Mouse (Mus musculus): ENCODE measurements around the gene Igfals. TPM values are rescaled to one million over a fixed set of nuclear protein-coding genes. Genes with fewer than 3 reads are reported as not detected.

Gene Igfals
- polyA plus RNA-seq, 1 experiment from 2014 or later = 0.93 TPM

GRCm38 (mm10) chr17:24861785-24862184 is 4.0 kb upstream of the Igfals start:
- Histone ChIP-seq H3K27ac (ENCODE audit: low read depth) (no peak overlapping the region), H3K4me1 (ENCODE audit: insufficient read depth) (no peaks in the 10 kb centered on the region), H3K36me3 (ENCODE audit: insufficient read depth) (peaks cover 15% of the 10 kb centered on the region; the same call in 1 of the 2 replicates), H3K9ac (no peak overlapping the region), H3K4me2 (no peak overlapping the region), H3K9me3 (ENCODE audit: low read depth, low read length) (no peaks in the 10 kb centered on the region), H3K27me3 (ENCODE audit: insufficient read depth, low read length) (no peaks in the 10 kb centered on the region), H3K4me3 (ENCODE audit: low read depth, low read length) (no peak overlapping the region)
- WGBS = 94% methylated on average over 3 of the region's 3 CpGs
- ATAC-seq (ENCODE audit: insufficient read depth) (no peak), DNase-seq (no peak)
- TF ChIP-seq CTCF (IDR thresholded peaks at IDR 0.05; ENCODE audit: low read depth) = no peak

- 88% methylated on average over 10 of the region's 10 CpGs for WGBS
- Histone ChIP-seq H3K9ac (no peak overlapping the region), H3K4me1 (ENCODE audit: insufficient read depth) (no peaks in the 10 kb centered on the region), H3K27ac (ENCODE audit: low read depth) (no peak overlapping the region), H3K36me3 (ENCODE audit: insufficient read depth) (0 out of 2 replicates have a peak, but pooled peaks cover 3% of the 10 kb centered on the region), H3K4me3 (ENCODE audit: low read depth, low read length) (no peak overlapping the region), H3K4me2 (no peak overlapping the region), H3K9me3 (ENCODE audit: low read depth, low read length) (no peaks in the 10 kb centered on the region), H3K27me3 (ENCODE audit: insufficient read depth, low read length) (no peaks in the 10 kb centered on the region)
- DNase-seq (no peak), ATAC-seq (ENCODE audit: insufficient read depth) (no peak)
- TF ChIP-seq CTCF (IDR thresholded peaks at IDR 0.05; ENCODE audit: low read depth) = no peak
Observed at GRCm38 (mm10) chr17:24867914-24868313, 2.1 kb downstream of the Igfals start.

- no peak overlapping the region for H3K4me3 ChIP-seq (ENCODE audit: low read depth, low read length)
- no peak for TF ChIP-seq CTCF (IDR thresholded peaks at IDR 0.05; ENCODE audit: low read depth)
- no peaks in the 10 kb centered on the region for H3K36me3 ChIP-seq (ENCODE audit: insufficient read depth)
- H3K27ac ChIP-seq (ENCODE audit: low read depth) = no peak overlapping the region
- H3K4me1 ChIP-seq (ENCODE audit: insufficient read depth) = no peaks in the 10 kb centered on the region
- H3K9me3 ChIP-seq (ENCODE audit: low read depth, low read length) = no peaks in the 10 kb centered on the region
- WGBS = 39% methylated on average over 4 of the region's 4 CpGs
- DNase-seq (no peak), ATAC-seq (ENCODE audit: insufficient read depth) (no peak)
- no peak overlapping the region for H3K9ac ChIP-seq
- H3K27me3 ChIP-seq (ENCODE audit: insufficient read depth, low read length) = no peaks in the 10 kb centered on the region
- H3K4me2 ChIP-seq = no peak overlapping the region
Observed at GRCm38 (mm10) chr17:24873695-24874404, 8.1 kb downstream of the Igfals start.

- no peaks in the 10 kb centered on the region for H3K4me1 ChIP-seq (ENCODE audit: insufficient read depth)
- ATAC-seq (ENCODE audit: insufficient read depth) = no peak
- no peak overlapping the region for H3K4me3 ChIP-seq (ENCODE audit: low read depth, low read length)
- H3K27me3 ChIP-seq (ENCODE audit: insufficient read depth, low read length) = no peaks in the 10 kb centered on the region
- H3K9ac ChIP-seq = no peak overlapping the region
- 31% methylated on average over 1 of the region's 1 CpGs for WGBS
- H3K9me3 ChIP-seq (ENCODE audit: low read depth, low read length) = no peaks in the 10 kb centered on the region
- no peak for TF ChIP-seq CTCF (IDR thresholded peaks at IDR 0.05; ENCODE audit: low read depth)
- H3K36me3 ChIP-seq (ENCODE audit: insufficient read depth) = no peaks in the 10 kb centered on the region
- no peak overlapping the region for H3K4me2 ChIP-seq
- H3K27ac ChIP-seq (ENCODE audit: low read depth) = no peak overlapping the region
- DNase-seq = no peak
Observed at GRCm38 (mm10) chr17:24874405-24874745, 8.6 kb downstream of the Igfals start.

DNA sequence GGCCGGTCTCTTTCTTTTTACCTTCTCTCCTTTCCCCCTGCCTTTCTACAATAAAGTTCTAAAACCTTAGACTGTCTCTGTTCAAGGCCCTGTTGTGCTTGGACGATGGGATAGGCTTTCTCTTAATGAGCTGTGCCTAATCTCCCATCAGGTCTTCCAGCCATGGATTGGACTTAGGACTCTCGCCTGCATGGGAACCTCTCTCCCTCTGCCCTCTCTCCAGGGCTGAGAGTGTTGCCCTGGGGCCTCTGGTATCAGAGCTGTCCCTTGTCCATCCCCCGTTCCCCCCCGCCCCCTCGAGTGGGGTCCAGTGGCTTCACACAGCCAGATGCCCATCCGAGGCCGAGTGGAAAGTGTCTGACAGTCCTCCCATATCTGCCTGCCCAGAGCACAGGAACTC is 9.2 kb downstream of the Igfals start:
- TF ChIP-seq CTCF (IDR thresholded peaks at IDR 0.05; ENCODE audit: low read depth) = no peak
- Histone ChIP-seq H3K27me3 (ENCODE audit: insufficient read depth, low read length) (no peaks in the 10 kb centered on the region), H3K4me3 (ENCODE audit: low read depth, low read length) (no peak overlapping the region), H3K9me3 (ENCODE audit: low read depth, low read length) (no peaks in the 10 kb centered on the region), H3K4me1 (ENCODE audit: insufficient read depth) (no peaks in the 10 kb centered on the region), H3K27ac (ENCODE audit: low read depth) (no peak overlapping the region), H3K36me3 (ENCODE audit: insufficient read depth) (no peaks in the 10 kb centered on the region), H3K9ac (no peak overlapping the region), H3K4me2 (no peak overlapping the region)
- no peak for DNase-seq
- WGBS = 75% methylated on average over 8 of the region's 8 CpGs
- ATAC-seq (ENCODE audit: insufficient read depth) = no peak

- Histone ChIP-seq H3K4me3 (ENCODE audit: low read depth, low read length) (no peak overlapping the region), H3K27ac (ENCODE audit: low read depth) (peak overlapping the region; percentile 54), H3K9me3 (ENCODE audit: low read depth, low read length) (no peaks in the 10 kb centered on the region), H3K4me1 (ENCODE audit: insufficient read depth) (no peaks in the 10 kb centered on the region), H3K27me3 (ENCODE audit: insufficient read depth, low read length) (no peaks in the 10 kb centered on the region), H3K9ac (peak overlapping the region; percentile 16), H3K4me2 (no peak overlapping the region), H3K36me3 (ENCODE audit: insufficient read depth) (0 out of 2 replicates have a peak, but pooled peaks cover 5% of the 10 kb centered on the region)
- DNase-seq = no peak
- TF ChIP-seq CTCF (IDR thresholded peaks at IDR 0.05; ENCODE audit: low read depth) = no peak
- ATAC-seq (ENCODE audit: insufficient read depth) = no peak
- 43% methylated on average over 10 of the region's 10 CpGs for WGBS
Observed at GRCm38 (mm10) chr17:24877336-24878116, 11.7 kb downstream of the Igfals start.

- Histone ChIP-seq H3K36me3 (ENCODE audit: insufficient read depth) (peaks cover 10% of the 10 kb centered on the region; the same call in 1 of the 2 replicates), H3K9ac (no peak overlapping the region), H3K9me3 (ENCODE audit: low read depth, low read length) (no peaks in the 10 kb centered on the region), H3K4me1 (ENCODE audit: insufficient read depth) (no peaks in the 10 kb centered on the region), H3K27me3 (ENCODE audit: insufficient read depth, low read length) (no peaks in the 10 kb centered on the region), H3K4me2 (no peak overlapping the region), H3K4me3 (ENCODE audit: low read depth, low read length) (no peak overlapping the region), H3K27ac (ENCODE audit: low read depth) (peak overlapping the region; percentile 54)
- 26% methylated on average over 5 of the region's 5 CpGs for WGBS
- DNase-seq (no peak), ATAC-seq (ENCODE audit: insufficient read depth) (0 out of 2 replicates have a peak, but pooled peaks have one; percentile 26)
- TF ChIP-seq CTCF (IDR thresholded peaks at IDR 0.05; ENCODE audit: low read depth) = no peak
Observed at GRCm38 (mm10) chr17:24878117-24878397, 12.3 kb downstream of the Igfals start.

Measured in lung, embryonic 14.5 days (tissue).